Mouse (Mus musculus) testis, adult 2 months (tissue): ENCODE data around the gene Cdk2ap2. TPM values are rescaled to one million over a fixed set of nuclear protein-coding genes. Genes with fewer than 3 reads are reported as not detected.

Source experiments
- H3K27ac ChIP-seq: fragments of 200-500 bp; 2 replicates; pipeline ENCODE4 v1.5.1; 2012; ENCODE audit warnings: low read depth, low read length; ENCODE audit not compliant: control insufficient read depth, insufficient read depth
- H3K27me3 ChIP-seq: fragments of 200-500 bp; 2 replicates; pipeline ENCODE4 v1.6.1; 2012; ENCODE audit warnings: mild to moderate bottlenecking, low read length, moderate library complexity; ENCODE audit not compliant: control insufficient read depth, insufficient read depth
- H3K36me3 ChIP-seq: fragments of 200-500 bp; 2 replicates; pipeline ENCODE4 v1.6.1; 2012; ENCODE audit warnings: mild to moderate bottlenecking, low read length; ENCODE audit not compliant: control insufficient read depth, insufficient read depth
- H3K4me1 ChIP-seq: fragments of 200-500 bp; 2 replicates; pipeline ENCODE4 v1.6.1; 2012; ENCODE audit warnings: low read length; ENCODE audit not compliant: control insufficient read depth, insufficient read depth
- H3K4me3 ChIP-seq: fragments of 200-500 bp; 2 replicates; pipeline ENCODE4 v1.5.1; 2012; ENCODE audit warnings: low read depth, mild to moderate bottlenecking, low read length, moderate library complexity, mixed read lengths; ENCODE audit not compliant: control insufficient read depth
- CTCF ChIP-seq: fragments of 200-500 bp; IDR thresholded peaks from 2 replicates; pipeline ENCODE4 v1.5.1; 2012; ENCODE audit warnings: low read depth, mild to moderate bottlenecking, inconsistent platforms, low read length, moderate library complexity; ENCODE audit not compliant: control insufficient read depth, insufficient read depth, insufficient replicate concordance
- POLR2A ChIP-seq: fragments of 200-500 bp; IDR thresholded peaks from 2 replicates; pipeline ENCODE4 v1.6.1; 2012; ENCODE audit warnings: low read depth, mild to moderate bottlenecking, inconsistent platforms, low read length, moderate library complexity; ENCODE audit not compliant: control insufficient read depth
- polyA plus RNA-seq: library from polyadenylated mRNA; depleted of rRNA; stranded (reverse); fragments of >200 nt; gene quantifications from 2 replicates; pipeline ENCODE4 v1.2.3, GENCODE M21; 2012

Cdk2ap2 gene
- polyA plus RNA-seq, 1 experiment = 31.5 TPM

DNA sequence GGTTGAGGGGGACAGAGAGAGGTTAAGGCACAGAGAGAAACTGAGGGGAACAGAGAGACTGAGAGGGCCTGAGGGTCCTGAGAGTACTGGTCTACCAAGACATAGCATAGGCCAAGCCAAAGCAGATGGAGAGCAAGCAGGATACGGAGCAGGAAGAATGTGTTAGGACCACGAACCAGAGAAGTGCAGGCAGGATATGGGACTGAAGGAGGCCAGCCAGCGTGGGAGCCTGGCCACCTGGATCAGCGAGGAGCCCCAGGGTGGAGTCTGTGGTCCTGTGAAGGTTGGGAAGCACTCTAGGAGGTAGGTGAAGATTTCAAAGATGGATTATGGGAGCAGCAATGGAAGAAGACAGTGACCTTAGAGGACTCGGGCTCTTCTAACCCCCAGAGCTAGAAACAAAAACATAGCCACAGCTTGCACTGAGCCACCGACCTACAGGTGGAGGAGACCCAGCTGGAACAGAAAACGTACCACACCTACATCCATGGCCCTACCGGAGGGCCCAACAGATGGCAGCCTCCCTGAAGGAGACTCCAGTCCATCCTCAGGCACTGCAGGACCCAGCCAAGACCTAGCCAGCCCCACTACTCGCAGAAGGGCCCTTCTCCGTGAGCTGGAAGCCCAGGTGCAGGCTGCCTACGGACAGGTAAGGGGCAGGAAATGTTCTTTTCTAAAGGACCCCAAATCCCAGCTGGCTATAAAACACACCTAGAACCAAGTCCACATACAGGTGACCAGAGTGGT is 14.6 kb upstream of the Cdk2ap2 start:
- Histone ChIP-seq H3K27ac (no peak overlapping the region), H3K27me3 (no peaks in the 10 kb centered on the region), H3K4me1 (no peaks in the 10 kb centered on the region), H3K4me3 (no peak overlapping the region), H3K36me3 (no peaks in the 10 kb centered on the region)
- TF ChIP-seq POLR2A (no peak), CTCF (no peak)

DNA sequence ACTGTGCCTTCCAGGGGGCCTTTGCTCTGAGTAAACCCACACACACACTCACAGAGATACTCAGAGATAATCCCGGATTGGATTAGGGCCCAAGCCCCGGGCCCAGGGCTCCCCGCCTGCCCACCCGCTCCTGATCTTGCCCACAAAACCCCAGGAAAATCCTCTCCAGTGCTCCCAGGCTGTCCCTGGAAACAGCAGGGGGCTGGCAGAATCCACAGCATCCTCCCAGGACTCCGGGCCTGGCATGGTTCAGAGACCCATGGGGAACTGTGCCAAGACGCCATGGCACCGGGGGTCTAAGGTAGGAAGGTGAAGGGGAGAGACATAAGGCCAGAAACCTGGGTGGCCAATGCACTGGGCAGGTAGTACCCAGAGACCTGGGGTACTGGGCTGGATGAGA is 13.7 kb upstream of the Cdk2ap2 start:
- Histone ChIP-seq H3K27ac (no peak overlapping the region), H3K4me3 (no peak overlapping the region)
- TF ChIP-seq POLR2A = no peak
- TF ChIP-seq CTCF = no peak

DNA sequence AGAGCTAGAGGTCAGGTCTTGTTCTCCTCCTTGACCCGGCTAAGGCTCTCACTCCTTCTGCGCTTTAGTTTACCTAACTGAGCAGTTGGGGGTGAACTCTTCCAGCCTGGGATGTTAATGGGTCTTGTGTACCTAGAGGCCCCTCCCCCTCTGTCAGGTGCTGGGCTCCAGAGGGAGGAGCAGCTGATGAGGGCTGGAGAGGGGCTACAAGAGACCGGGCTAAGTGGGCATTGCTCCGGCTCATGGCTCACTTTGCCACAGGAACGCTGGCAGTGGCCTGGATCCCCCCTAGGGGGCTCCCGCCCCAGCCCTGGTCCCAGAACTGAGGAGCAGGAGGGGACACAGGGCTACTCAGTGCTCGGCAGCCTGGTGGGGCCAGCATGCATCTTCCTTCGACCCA is 13.2 kb upstream of the Cdk2ap2 start:
- Histone ChIP-seq H3K4me1 (no peaks in the 10 kb centered on the region), H3K27ac (no peak overlapping the region), H3K27me3 (no peaks in the 10 kb centered on the region), H3K4me3 (no peak overlapping the region), H3K36me3 (no peaks in the 10 kb centered on the region)
- TF ChIP-seq CTCF (no peak), POLR2A (no peak)

More for the DNA sequence above, 13.7 kb upstream of the Cdk2ap2 start:
- Histone ChIP-seq H3K4me1 (no peaks in the 10 kb centered on the region), H3K36me3 (no peaks in the 10 kb centered on the region), H3K27me3 (no peaks in the 10 kb centered on the region)

DNA sequence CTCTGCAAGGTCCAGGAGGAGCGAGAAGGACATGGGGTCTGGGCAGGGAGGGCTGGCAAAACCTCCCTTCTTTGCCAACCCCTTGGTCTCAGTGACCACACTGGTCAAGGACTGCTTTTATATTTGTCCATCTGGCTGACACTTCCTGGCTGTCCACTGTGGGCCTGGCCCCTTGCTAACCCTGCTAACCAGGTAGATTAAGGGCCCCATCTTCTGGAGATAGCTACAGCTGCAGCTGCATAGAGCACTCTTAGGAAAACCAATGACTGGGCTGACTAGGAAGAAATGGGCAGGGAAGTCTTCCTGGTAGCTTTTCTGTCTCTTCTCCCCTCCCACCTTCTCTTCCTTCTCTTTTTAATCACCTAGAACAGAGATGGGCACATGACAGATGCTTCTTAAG is 12.0 kb upstream of the Cdk2ap2 start:
- TF ChIP-seq POLR2A (no peak), CTCF (peak; percentile 8; the same call in 1 of the 2 replicates)
- no peak overlapping the region for H3K4me3 ChIP-seq
- H3K4me1 ChIP-seq = no peaks in the 10 kb centered on the region
- H3K27me3 ChIP-seq = no peaks in the 10 kb centered on the region
- no peak overlapping the region for H3K27ac ChIP-seq
- no peaks in the 10 kb centered on the region for H3K36me3 ChIP-seq

DNA sequence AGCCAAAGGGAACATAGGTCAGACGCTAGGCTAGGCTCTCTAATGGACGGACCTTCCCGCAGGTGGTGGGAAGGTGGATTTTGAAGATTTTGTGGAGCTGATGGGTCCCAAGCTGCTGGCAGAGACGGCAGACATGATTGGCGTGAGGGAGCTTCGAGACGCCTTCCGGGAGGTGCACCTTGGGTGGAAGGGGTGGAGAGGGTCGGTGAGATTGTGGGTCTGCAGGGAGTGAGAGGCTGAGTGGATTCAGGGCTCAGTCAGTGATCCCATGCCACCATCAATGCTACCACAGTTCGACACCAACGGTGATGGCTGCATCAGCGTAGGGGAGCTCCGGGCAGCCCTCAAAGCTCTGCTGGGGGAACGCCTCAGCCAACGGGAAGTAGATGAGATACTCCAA is 10.8 kb upstream of the Cdk2ap2 start:
- Histone ChIP-seq H3K4me1 (no peaks in the 10 kb centered on the region), H3K4me3 (no peak overlapping the region), H3K36me3 (no peaks in the 10 kb centered on the region), H3K27ac (no peak overlapping the region), H3K27me3 (no peaks in the 10 kb centered on the region)
- TF ChIP-seq CTCF (no peak), POLR2A (no peak)

DNA sequence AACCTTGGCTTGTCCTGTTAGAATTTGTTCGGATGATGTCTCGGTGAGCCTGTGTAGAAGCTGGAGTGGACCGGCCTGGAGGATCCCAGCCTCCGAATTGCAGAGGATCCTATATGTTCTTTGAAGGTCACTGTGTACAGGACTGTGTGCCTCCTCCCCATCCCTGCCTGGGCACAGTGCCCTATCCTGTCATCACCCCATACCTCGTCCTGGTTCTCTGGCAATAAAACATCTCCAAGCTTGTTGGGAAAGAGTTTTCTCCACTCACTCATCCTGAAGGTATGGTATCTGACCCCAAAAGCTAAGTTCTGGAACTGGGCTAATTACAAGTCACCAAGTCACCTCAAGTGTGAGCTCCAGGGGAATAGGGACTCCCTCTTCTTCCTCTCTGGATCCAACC is 9.9 kb upstream of the Cdk2ap2 start:
- Histone ChIP-seq H3K27me3 (no peaks in the 10 kb centered on the region), H3K36me3 (no peaks in the 10 kb centered on the region), H3K4me3 (no peak overlapping the region), H3K27ac (no peak overlapping the region), H3K4me1 (no peaks in the 10 kb centered on the region)
- TF ChIP-seq POLR2A = no peak
- TF ChIP-seq CTCF = no peak

DNA sequence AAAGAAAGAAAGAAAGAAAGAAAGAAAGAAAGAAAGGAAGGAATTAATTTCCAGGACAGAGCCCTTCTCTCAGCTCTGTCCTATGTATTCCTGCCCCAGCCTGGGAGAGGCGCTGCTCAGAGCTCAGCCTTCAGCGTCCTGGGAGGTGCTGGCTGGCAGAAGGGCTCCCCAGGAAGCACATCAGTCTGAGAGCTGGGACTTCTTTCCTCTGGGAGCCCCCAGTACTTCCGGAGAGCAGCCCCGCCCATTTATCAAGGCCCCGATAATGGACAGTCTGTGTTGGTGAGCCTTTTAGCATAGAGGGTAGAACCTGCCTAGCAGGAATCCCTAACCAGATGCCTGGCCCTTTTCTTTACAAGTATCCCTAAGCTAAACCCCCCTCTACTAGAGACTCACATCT is 8.8 kb upstream of the Cdk2ap2 start:
- no peak for TF ChIP-seq POLR2A
- H3K4me3 ChIP-seq = no peak overlapping the region
- H3K27ac ChIP-seq = no peak overlapping the region
- H3K36me3 ChIP-seq = no peaks in the 10 kb centered on the region
- H3K4me1 ChIP-seq = no peaks in the 10 kb centered on the region
- no peaks in the 10 kb centered on the region for H3K27me3 ChIP-seq
